Mouse (Mus musculus) cerebellum, adult 2 months (tissue): ENCODE data around the gene Gcnt2.

Source experiments
- CTCF ChIP-seq: fragments of 200-500 bp; IDR thresholded peaks from 2 replicates; pipeline ENCODE4 v1.5.1; 2011; ENCODE audit warnings: low read depth, mild to moderate bottlenecking, control low read depth, low read length, moderate library complexity, borderline replicate concordance; ENCODE audit not compliant: insufficient read depth
- POLR2A ChIP-seq: fragments of 200-500 bp; IDR thresholded peaks from 2 replicates; pipeline ENCODE4 v1.6.1; 2011; ENCODE audit warnings: low read length, control low read depth, borderline replicate concordance; ENCODE audit not compliant: insufficient read depth

DNA sequence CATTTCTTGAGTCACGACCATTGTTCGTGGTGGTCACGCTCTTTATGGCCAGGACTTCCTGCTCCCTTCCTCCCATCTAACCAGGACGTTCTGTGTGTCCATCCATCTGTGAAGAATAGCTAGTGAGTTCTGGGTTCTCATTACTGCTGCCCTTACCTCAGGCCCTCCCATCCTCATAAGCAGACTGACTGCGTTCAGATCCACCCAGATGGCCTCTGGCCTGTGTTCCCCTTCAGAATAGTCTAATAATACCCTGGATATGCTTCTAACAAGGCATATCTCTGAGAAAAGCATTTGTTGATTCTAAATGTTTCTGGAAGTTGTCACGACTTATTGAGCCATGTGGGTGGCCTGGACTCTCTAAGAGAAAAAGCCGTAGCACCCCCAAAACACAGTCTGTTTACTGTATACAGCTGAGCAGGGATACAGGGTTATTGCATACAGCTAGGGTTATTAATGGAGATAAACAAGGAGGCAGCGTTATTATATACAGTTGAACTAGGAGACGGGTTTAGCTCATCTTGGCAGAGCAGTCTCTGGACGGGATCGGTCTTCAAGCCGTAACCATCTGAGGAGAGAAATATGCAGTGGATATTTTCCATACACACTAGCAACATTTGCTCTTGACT, 42.4 kb downstream of the Gcnt2 start:
- TF ChIP-seq CTCF (no peak), POLR2A (no peak)
